In the genomic region with DNA sequence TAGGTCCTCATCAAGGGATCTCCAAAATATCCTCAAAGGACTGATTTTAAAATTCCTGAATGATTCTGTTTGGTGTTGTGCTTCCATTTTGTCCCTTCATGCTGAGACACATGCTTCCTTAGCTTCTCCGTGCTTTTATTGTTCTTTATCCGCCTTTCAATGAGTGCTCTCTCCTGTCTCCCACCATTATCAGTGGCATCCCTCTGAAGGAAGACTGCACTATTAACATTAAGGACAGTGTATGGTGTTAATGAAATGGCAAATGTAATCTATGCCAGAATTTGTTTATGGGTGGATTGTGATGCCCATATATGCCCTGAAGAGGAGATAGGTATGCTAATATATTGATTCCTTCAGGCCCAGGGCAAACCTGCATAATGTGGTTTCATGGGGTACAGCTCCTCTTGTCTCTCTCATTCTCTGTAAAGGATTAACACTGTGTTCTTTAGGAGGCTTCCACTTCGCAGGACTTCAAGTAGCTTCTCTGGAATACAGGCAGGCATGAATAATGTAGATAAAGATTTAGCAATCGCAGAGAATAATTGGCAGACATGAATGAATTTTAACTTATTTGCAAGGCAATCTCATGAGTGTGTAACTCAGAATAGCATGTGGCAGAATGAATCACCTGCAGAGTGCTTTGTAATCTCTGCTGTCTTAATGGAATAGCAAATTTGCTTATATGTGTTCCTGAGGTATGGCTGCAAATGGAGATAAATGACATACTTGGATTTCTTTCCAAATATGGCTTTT, we compare ENCODE assay signal across 18 mouse cellular contexts.
DNase-seq lines count a peak whose midpoint lies in the region; ATAC-seq lines count a peak whose summit lies in the region.
"Had no signal": no experiment of that assay in that cellular context is flagged by ENCODE, and none has a peak within 500 bp of the region (broad histone marks: within the 10 kb centered on the region; RNA-seq: fewer than 3 reads in every experiment).

No protein-coding gene starts in this region.

- no peaks in the 10 kb centered on the region for H3K4me1 ChIP-seq in forebrain, embryonic 15.5 days
- H3K4me1 ChIP-seq in forebrain, embryonic 11.5 days (replicated peaks; ENCODE audit: control insufficient read depth, insufficient read depth, low read length), result no peaks in the 10 kb centered on the region
- no peaks in the 10 kb centered on the region for H3K4me1 ChIP-seq in forebrain, embryonic 16.5 days (replicated peaks; ENCODE audit: control insufficient read depth, insufficient read depth, low read length)
- 0 out of 2 replicates have a peak, but pooled peaks cover 4% of the 10 kb centered on the region for H3K4me1 ChIP-seq in midbrain, embryonic 14.5 days (ENCODE audit: control insufficient read depth, insufficient read depth, low read length)
- H3K4me1 ChIP-seq: heart, embryonic 13.5 days; hindbrain, embryonic 15.5 days had no signal

- WGBS in forebrain, embryonic 15.5 days, result 57% methylated on average over 4 of the region's 4 CpGs
- WGBS in forebrain, embryonic 11.5 days, result 64% methylated on average over 4 of the region's 4 CpGs
- 53% methylated on average over 4 of the region's 4 CpGs for WGBS in forebrain, embryonic 16.5 days
- 35% methylated on average over 4 of the region's 4 CpGs for WGBS in midbrain, embryonic 14.5 days

- H3K4me3 ChIP-seq in forebrain, embryonic 15.5 days, result no peak overlapping the region
- H3K4me3 ChIP-seq in forebrain, embryonic 11.5 days (ENCODE audit: low read depth, low read length), result no peak overlapping the region
- H3K4me3 ChIP-seq in forebrain, embryonic 16.5 days (replicated peaks; ENCODE audit: low read length), result no peak overlapping the region
- H3K4me3 ChIP-seq in midbrain, embryonic 14.5 days (replicated peaks; ENCODE audit: low read depth, low read length), result no peak overlapping the region
- H3K4me3 ChIP-seq: embryonic facial prominence, embryonic 12.5 days; heart, embryonic 13.5 days; hindbrain, embryonic 15.5 days had no signal

- H3K9ac ChIP-seq in forebrain, embryonic 15.5 days (replicated peaks), result no peak overlapping the region
- no peak overlapping the region for H3K9ac ChIP-seq in forebrain, embryonic 11.5 days (ENCODE audit: low read length)
- H3K9ac ChIP-seq in forebrain, embryonic 16.5 days (replicated peaks; ENCODE audit: low read depth, low read length), result no peak overlapping the region
- no peak overlapping the region for H3K9ac ChIP-seq in midbrain, embryonic 14.5 days (replicated peaks; ENCODE audit: low read length)
- H3K9ac ChIP-seq: embryonic facial prominence, embryonic 12.5 days; heart, embryonic 13.5 days; hindbrain, embryonic 15.5 days had no signal

- H3K27me3 ChIP-seq in forebrain, embryonic 15.5 days, result no peaks in the 10 kb centered on the region
- H3K27me3 ChIP-seq in forebrain, embryonic 11.5 days (ENCODE audit: control insufficient read depth, insufficient read depth, low read length), result no peaks in the 10 kb centered on the region
- H3K27me3 ChIP-seq in forebrain, embryonic 16.5 days (replicated peaks; ENCODE audit: control insufficient read depth, insufficient read depth, low read length), result no peaks in the 10 kb centered on the region
- no peaks in the 10 kb centered on the region for H3K27me3 ChIP-seq in midbrain, embryonic 14.5 days (ENCODE audit: control insufficient read depth, insufficient read depth, low read length)
- H3K27me3 ChIP-seq: CH12.LX; embryonic facial prominence, embryonic 12.5 days; heart, embryonic 13.5 days; hindbrain, embryonic 15.5 days had no signal

- no peaks in the 10 kb centered on the region for H3K9me3 ChIP-seq in forebrain, embryonic 15.5 days
- H3K9me3 ChIP-seq in forebrain, embryonic 11.5 days (ENCODE audit: control insufficient read depth, low read length), result no peaks in the 10 kb centered on the region
- H3K9me3 ChIP-seq in forebrain, embryonic 16.5 days (ENCODE audit: control insufficient read depth, low read length), result no peaks in the 10 kb centered on the region
- no peaks in the 10 kb centered on the region for H3K9me3 ChIP-seq in midbrain, embryonic 14.5 days (ENCODE audit: control insufficient read depth, low read length)
- H3K9me3 ChIP-seq: embryonic facial prominence, embryonic 12.5 days; heart, embryonic 13.5 days; hindbrain, embryonic 15.5 days had no signal

- H3K36me3 ChIP-seq in forebrain, embryonic 15.5 days, result no peaks in the 10 kb centered on the region
- H3K36me3 ChIP-seq in forebrain, embryonic 11.5 days (ENCODE audit: control insufficient read depth, insufficient read depth, low read length), result no peaks in the 10 kb centered on the region
- no peaks in the 10 kb centered on the region for H3K36me3 ChIP-seq in forebrain, embryonic 16.5 days (ENCODE audit: control insufficient read depth, insufficient read depth)
- no peaks in the 10 kb centered on the region for H3K36me3 ChIP-seq in midbrain, embryonic 14.5 days (ENCODE audit: control insufficient read depth, insufficient read depth, low read length)
- H3K36me3 ChIP-seq: embryonic facial prominence, embryonic 12.5 days; heart, embryonic 13.5 days; hindbrain, embryonic 15.5 days had no signal

- DNase-seq in forebrain, embryonic 11.5 days (ENCODE audit: low spot score), result no peak
- peak; percentile 30 for DNase-seq in midbrain, embryonic 14.5 days
- DNase-seq in telencephalon, adult 2 months (ENCODE audit: low read depth, low spot score), result peak; percentile 5
- DNase-seq: adrenal gland, postnatal 14 days; cerebellum, adult 2 months; cerebellum, postnatal 25 days; heart, postnatal 36 days had no signal

- H3K4me2 ChIP-seq in forebrain, embryonic 15.5 days (replicated peaks), result no peak overlapping the region
- no peak overlapping the region for H3K4me2 ChIP-seq in forebrain, embryonic 11.5 days (ENCODE audit: low read depth, low read length, severe bottlenecking)
- no peak overlapping the region for H3K4me2 ChIP-seq in forebrain, embryonic 16.5 days (ENCODE audit: low read length)
- H3K4me2 ChIP-seq in midbrain, embryonic 14.5 days (ENCODE audit: low read length), result no peak overlapping the region
- H3K4me2 ChIP-seq: embryonic facial prominence, embryonic 12.5 days; heart, embryonic 13.5 days; hindbrain, embryonic 15.5 days had no signal

- no peak overlapping the region for H3K27ac ChIP-seq in forebrain, embryonic 15.5 days (replicated peaks)
- H3K27ac ChIP-seq in forebrain, embryonic 11.5 days (ENCODE audit: low read depth, low read length), result no peak overlapping the region
- H3K27ac ChIP-seq in forebrain, embryonic 16.5 days (ENCODE audit: low read length), result no peak overlapping the region
- 0 out of 2 replicates have a peak overlapping the region, but pooled peaks have one; percentile 0 for H3K27ac ChIP-seq in midbrain, embryonic 14.5 days (replicated peaks; ENCODE audit: low read depth, low read length)
- H3K27ac ChIP-seq: embryonic facial prominence, embryonic 12.5 days; heart, embryonic 13.5 days; hindbrain, embryonic 15.5 days had no signal

- ATAC-seq in forebrain, embryonic 15.5 days (replicated peaks), result peak; percentile 57; the same call in 1 of the 2 replicates
- ATAC-seq in forebrain, embryonic 11.5 days (replicated peaks; ENCODE audit: low FRiP score), result no peak
- 0 out of 2 replicates have a peak, but pooled peaks have one; percentile 33 for ATAC-seq in forebrain, embryonic 16.5 days
- no peak for ATAC-seq in midbrain, embryonic 14.5 days (ENCODE audit: low FRiP score, low TSS enrichment)
- no peak for ATAC-seq in granulocyte monocyte progenitor cell, adult 5-6 weeks (replicated peaks; ENCODE audit: poor library complexity, severe bottlenecking)
- no peak for ATAC-seq in inflammation-experienced regulatory T-cells, adult 6 months
- ATAC-seq: activated CD4-positive, CD25-positive, alpha-beta regulatory T cell, adult 4 months; intestine, postnatal 0 days; Patski had no signal

Comparison
In these comparisons a context has a peak if more than half of its experiments do, and no peak if none do; other contexts are left out.
1. ATAC-seq: peak in forebrain, embryonic 15.5 days (single experiment) and forebrain, embryonic 16.5 days (single experiment); none in forebrain, embryonic 11.5 days (single experiment), midbrain, embryonic 14.5 days (single experiment), granulocyte monocyte progenitor cell, adult 5-6 weeks (single experiment) and inflammation-experienced regulatory T-cells, adult 6 months (single experiment).